Mouse (Mus musculus) liver (tissue): Measurements from ENCODE around the gene 9130204L05Rik.

Experiments used
- DNase-seq: peaks from one replicate; pipeline ENCODE4 v3.0.0-alpha.2; 2020; ENCODE audit warnings: mixed read lengths

Gene 9130204L05Rik

DNA sequence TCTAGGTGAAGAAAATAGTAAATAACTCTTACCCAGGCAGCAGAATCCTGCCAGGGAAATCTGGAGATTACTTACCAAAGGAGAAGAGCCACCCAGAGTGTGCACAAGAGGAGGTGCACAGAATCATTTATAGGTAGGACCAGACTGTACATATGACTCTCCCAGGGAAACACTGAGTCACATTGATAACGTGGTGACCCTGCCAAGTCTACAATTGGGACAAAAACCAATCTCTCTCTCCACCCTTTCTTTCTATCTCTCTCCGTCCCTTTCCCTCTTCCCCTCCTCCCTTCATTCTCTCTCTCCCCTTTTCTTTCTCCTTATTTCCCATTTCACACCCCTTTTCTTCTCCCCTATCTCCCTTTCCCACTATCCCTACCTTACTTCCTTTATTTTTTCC, at the start of gene 9130204L05Rik:
Gene 9130204L05Rik (minus strand): TSS at position 101 of the 400 bp plus-strand sequence.
- no peak for DNase-seq

DNA sequence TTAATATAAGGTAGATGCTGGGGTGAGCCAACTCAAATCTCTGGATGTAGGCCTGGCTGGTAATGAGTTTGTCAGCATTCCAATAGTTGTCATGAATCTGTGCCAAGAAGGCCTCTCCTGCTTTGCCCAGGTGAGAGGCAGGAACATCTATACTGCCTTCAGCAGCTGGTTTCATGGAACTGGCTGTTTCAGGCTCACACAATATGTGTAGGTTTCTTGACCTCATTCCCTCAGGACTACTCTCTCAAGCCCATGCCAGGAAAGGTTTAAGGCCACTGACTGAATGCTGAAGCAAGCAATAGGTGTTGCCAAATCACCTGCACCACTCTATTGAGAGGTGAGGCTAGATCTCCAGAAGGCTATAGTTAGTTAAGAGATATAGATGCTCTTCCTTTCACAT, 18.1 kb upstream of the 9130204L05Rik start:
- DNase-seq = no peak

GRCm38 (mm10) chr3:91059211-91059610, 31.4 kb downstream of the 9130204L05Rik start:
- no peak for DNase-seq

DNA sequence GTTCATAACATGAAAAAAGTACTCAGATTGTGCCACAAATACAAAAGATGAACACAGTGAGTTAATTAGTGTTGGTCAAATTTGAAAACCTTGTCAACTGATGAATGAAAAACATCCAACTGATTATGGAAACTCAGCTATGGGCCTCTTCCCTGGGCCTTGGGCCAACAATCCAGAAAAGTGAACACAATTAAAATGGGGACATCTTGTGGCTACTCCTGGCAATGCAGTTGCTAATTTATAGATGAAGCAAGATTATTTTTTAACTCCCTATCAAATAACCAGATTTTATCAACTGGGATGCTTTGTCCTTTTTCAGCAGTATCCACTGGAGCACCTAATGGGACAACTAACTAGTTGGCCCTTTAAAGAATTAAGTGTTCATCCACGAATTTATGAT, 37.9 kb downstream of the 9130204L05Rik start:
- no peak for DNase-seq
